Mouse (Mus musculus) E14TG2a.4 (cell line): ENCODE measurements around the gene Tnfrsf26.

ENCODE experiments used
- H3K27me3 ChIP-seq: 2 replicates; pipeline ENCODE4 v1.6.1; 2014; ENCODE audit warnings: low read length, control low read depth; ENCODE audit not compliant: insufficient read depth
- H3K36me3 ChIP-seq: 2 replicates; pipeline ENCODE4 v1.6.1; 2014; ENCODE audit warnings: low read length, control low read depth; ENCODE audit not compliant: insufficient read depth
- H3K4me1 ChIP-seq: replicated peaks from 2 replicates; pipeline ENCODE4 v1.6.1; 2014; ENCODE audit warnings: low read depth, low read length, control low read depth
- H3K4me3 ChIP-seq: replicated peaks from 2 replicates; pipeline ENCODE4 v1.5.1; 2014; ENCODE audit warnings: mild to moderate bottlenecking, low read length
- H3K9me3 ChIP-seq: 2 replicates; pipeline ENCODE4 v1.6.1; 2014; ENCODE audit warnings: low read length, control low read depth
- CTCF ChIP-seq: conservative IDR thresholded peaks from 2 replicates; pipeline ENCODE4 v1.5.1; 2014; ENCODE audit warnings: low read length
- NANOG ChIP-seq: IDR thresholded peaks from 2 replicates; pipeline ENCODE4 v1.6.1; 2014; ENCODE audit warnings: borderline replicate concordance, low read length, mixed read lengths
- POU5F1 ChIP-seq: IDR thresholded peaks from 2 replicates; pipeline ENCODE4 v1.6.1; 2014; ENCODE audit warnings: low read length, borderline replicate concordance

Gene Tnfrsf26

GRCm38 (mm10) chr7:143612215-143612614 lies 16.3 kb downstream of the Tnfrsf26 start:
- Histone ChIP-seq H3K4me1 (0 out of 2 replicates have a peak, but pooled peaks cover 4% of the 10 kb centered on the region), H3K9me3 (peaks cover 3% of the 10 kb centered on the region), H3K36me3 (no peaks in the 10 kb centered on the region), H3K4me3 (no peak overlapping the region), H3K27me3 (no peaks in the 10 kb centered on the region)
- TF ChIP-seq NANOG (no peak), CTCF (peak; percentile 80), POU5F1 (no peak)

GRCm38 (mm10) chr7:143605321-143605720 lies 23.2 kb downstream of the Tnfrsf26 start:
- Histone ChIP-seq H3K4me1 (peaks cover 21% of the 10 kb centered on the region), H3K36me3 (no peaks in the 10 kb centered on the region), H3K4me3 (no peak overlapping the region), H3K27me3 (no peaks in the 10 kb centered on the region), H3K9me3 (peaks cover 10% of the 10 kb centered on the region)
- TF ChIP-seq POU5F1 (no peak), NANOG (no peak), CTCF (no peak)

- Histone ChIP-seq H3K27me3 (no peaks in the 10 kb centered on the region), H3K4me3 (no peak overlapping the region), H3K36me3 (no peaks in the 10 kb centered on the region), H3K4me1 (peaks cover 22% of the 10 kb centered on the region), H3K9me3 (peaks cover 10% of the 10 kb centered on the region)
- TF ChIP-seq NANOG, result no peak
- no peak for TF ChIP-seq CTCF
- TF ChIP-seq POU5F1, result no peak
Measured at GRCm38 (mm10) chr7:143604889-143605288, 23.6 kb downstream of the Tnfrsf26 start.

GRCm38 (mm10) chr7:143601705-143602104 lies 26.8 kb downstream of the Tnfrsf26 start:
- peaks cover 43% of the 10 kb centered on the region for H3K4me1 ChIP-seq
- no peaks in the 10 kb centered on the region for H3K27me3 ChIP-seq
- no peak overlapping the region for H3K4me3 ChIP-seq
- H3K36me3 ChIP-seq, result peaks cover 23% of the 10 kb centered on the region
- peaks cover 2% of the 10 kb centered on the region for H3K9me3 ChIP-seq
- no peak for TF ChIP-seq POU5F1
- TF ChIP-seq CTCF, result peak; percentile 47
- TF ChIP-seq NANOG, result no peak

GRCm38 (mm10) chr7:143600231-143600740 lies 28.2 kb downstream of the Tnfrsf26 start:
- no peak for TF ChIP-seq NANOG
- TF ChIP-seq CTCF, result no peak
- no peak for TF ChIP-seq POU5F1
- Histone ChIP-seq H3K4me1 (peaks cover 56% of the 10 kb centered on the region), H3K36me3 (peaks cover 36% of the 10 kb centered on the region), H3K27me3 (no peaks in the 10 kb centered on the region), H3K9me3 (no peaks in the 10 kb centered on the region), H3K4me3 (peak overlapping the region; percentile 61)

GRCm38 (mm10) chr7:143599428-143600230 lies 28.9 kb downstream of the Tnfrsf26 start, which contains the start of gene Cars:
Gene Cars (minus strand): TSS chr7:143600090.
- Histone ChIP-seq H3K9me3 (no peaks in the 10 kb centered on the region), H3K4me1 (peaks cover 63% of the 10 kb centered on the region), H3K36me3 (peaks cover 42% of the 10 kb centered on the region), H3K4me3 (peak within 1 kb of the TSS; percentile 100), H3K27me3 (no peaks in the 10 kb centered on the region)
- TF ChIP-seq POU5F1 (no peak), CTCF (no peak), NANOG (no peak)

GRCm38 (mm10) chr7:143594865-143595264 lies 33.7 kb downstream of the Tnfrsf26 start:
- H3K4me3 ChIP-seq, result no peak overlapping the region

GRCm38 (mm10) chr7:143592255-143592654 lies 36.3 kb downstream of the Tnfrsf26 start:
- H3K27me3 ChIP-seq, result no peaks in the 10 kb centered on the region
- H3K9me3 ChIP-seq, result no peaks in the 10 kb centered on the region
- peaks cover 98% of the 10 kb centered on the region for H3K36me3 ChIP-seq
- peak overlapping the region; percentile 43; the same call in 1 of the 2 replicates for H3K4me3 ChIP-seq
- TF ChIP-seq NANOG (no peak), POU5F1 (no peak), CTCF (no peak)
- peaks cover 98% of the 10 kb centered on the region for H3K4me1 ChIP-seq

More at GRCm38 (mm10) chr7:143594865-143595264, 33.7 kb downstream of the Tnfrsf26 start:
- no peak for TF ChIP-seq NANOG
- no peak for TF ChIP-seq POU5F1
- no peak for TF ChIP-seq CTCF
- no peaks in the 10 kb centered on the region for H3K27me3 ChIP-seq
- peaks cover 92% of the 10 kb centered on the region for H3K4me1 ChIP-seq
- no peaks in the 10 kb centered on the region for H3K9me3 ChIP-seq
- peaks cover 90% of the 10 kb centered on the region for H3K36me3 ChIP-seq
